Mouse (Mus musculus) intestine, postnatal 0 days (tissue): ENCODE measurements around the gene Dlgap5. TPM values are rescaled to one million over a fixed set of nuclear protein-coding genes. Genes with fewer than 3 reads are reported as not detected.

Experiments
- ATAC-seq: fragments of 200-750 bp; cut with Nextera tagmentation; 2 replicates; pipeline ENCODE4 v1.8.0; 2017; ENCODE audit warnings: mild to moderate bottlenecking, moderate TSS enrichment, moderate library complexity
- H3K27ac ChIP-seq: fragments of 300-500 bp; sonication (generic); 2 replicates; pipeline ENCODE4 v1.5.1; 2014; ENCODE audit warnings: mild to moderate bottlenecking, low read depth, low read length, moderate library complexity
- H3K27me3 ChIP-seq: fragments of 300-500 bp; sonication (generic); replicated peaks from 2 replicates; pipeline ENCODE4 v1.6.1; 2014; ENCODE audit warnings: low read length, mixed read lengths; ENCODE audit not compliant: control insufficient read depth, insufficient read depth
- H3K36me3 ChIP-seq: fragments of 300-500 bp; sonication (generic); 2 replicates; pipeline ENCODE4 v1.6.1; 2014; ENCODE audit warnings: mild to moderate bottlenecking, moderate library complexity; ENCODE audit not compliant: control insufficient read depth, insufficient read depth
- H3K4me1 ChIP-seq: fragments of 300-500 bp; sonication (generic); replicated peaks from 2 replicates; pipeline ENCODE4 v1.6.1; 2014; ENCODE audit warnings: antibody characterized with exemption, low read length, mixed read lengths; ENCODE audit not compliant: control insufficient read depth, insufficient read depth
- H3K4me2 ChIP-seq: fragments of 300-500 bp; sonication (generic); replicated peaks from 2 replicates; pipeline ENCODE4 v1.6.1; 2014; ENCODE audit warnings: low read depth, mild to moderate bottlenecking, moderate library complexity
- H3K4me3 ChIP-seq: fragments of 300-500 bp; sonication (generic); 2 replicates; pipeline ENCODE4 v1.5.1; 2014; ENCODE audit warnings: low read depth, low read length
- H3K9ac ChIP-seq: fragments of 300-500 bp; sonication (generic); 2 replicates; pipeline ENCODE4 v1.6.1; 2014; ENCODE audit warnings: mild to moderate bottlenecking, low read depth, low read length
- H3K9me3 ChIP-seq: fragments of 300-500 bp; sonication (generic); 2 replicates; pipeline ENCODE4 v1.6.1; 2016; ENCODE audit warnings: mixed run types; ENCODE audit not compliant: control insufficient read depth
- CTCF ChIP-seq: sonication (generic); IDR thresholded peaks from 2 replicates; pipeline ENCODE4 v1.5.1; 2016; ENCODE audit warnings: low read depth, mild to moderate bottlenecking, control low read depth, antibody characterized with exemption, moderate library complexity
- WGBS: fragments of 180-500 bp; shearing (Covaris S2); extraction: QIAGEN DNeasy Blood & Tissue Kit; methylation state at CpG from one replicate; pipeline ENCODE4 v1.1.7; 2014; 5-methylcytosine and 5-hydroxymethylcytosine counted together
- polyA plus RNA-seq: library from polyadenylated mRNA; unstranded; fragments of >200 nt; fragmentation: Nextera tagmentation; extraction: Ambion mirVana; gene quantifications from 2 replicates; pipeline ENCODE4 v1.2.1, GENCODE M21; 2015

The Dlgap5 gene
- polyA plus RNA-seq, 1 experiment from 2014 or later = 6.3 TPM

GRCm38 (mm10) chr14:47353240-47353639 lies 65.0 kb downstream of the Dlgap5 start:
- no peak overlapping the region for H3K4me2 ChIP-seq
- H3K27ac ChIP-seq = no peak overlapping the region
- 0 out of 2 replicates have a peak, but pooled peaks cover 5% of the 10 kb centered on the region for H3K4me1 ChIP-seq
- TF ChIP-seq CTCF = no peak
- H3K9me3 ChIP-seq = no peaks in the 10 kb centered on the region
- H3K4me3 ChIP-seq = no peak overlapping the region
- 69% methylated on average over 4 of the region's 4 CpGs for WGBS
- H3K27me3 ChIP-seq = no peaks in the 10 kb centered on the region
- no peak overlapping the region for H3K9ac ChIP-seq
- ATAC-seq = no peak
- H3K36me3 ChIP-seq = no peaks in the 10 kb centered on the region

GRCm38 (mm10) chr14:47352272-47352671 lies 65.9 kb downstream of the Dlgap5 start:
- no peak for TF ChIP-seq CTCF
- H3K27ac ChIP-seq = no peak overlapping the region
- no peaks in the 10 kb centered on the region for H3K36me3 ChIP-seq
- no peaks in the 10 kb centered on the region for H3K9me3 ChIP-seq
- 87% methylated on average over 10 of the region's 10 CpGs for WGBS
- ATAC-seq = no peak
- no peak overlapping the region for H3K9ac ChIP-seq
- H3K4me1 ChIP-seq = 0 out of 2 replicates have a peak, but pooled peaks cover 5% of the 10 kb centered on the region
- no peaks in the 10 kb centered on the region for H3K27me3 ChIP-seq
- H3K4me2 ChIP-seq = no peak overlapping the region
- H3K4me3 ChIP-seq = no peak overlapping the region

GRCm38 (mm10) chr14:47350974-47351373 lies 67.2 kb downstream of the Dlgap5 start:
- no peak overlapping the region for H3K4me3 ChIP-seq
- no peak overlapping the region for H3K9ac ChIP-seq
- TF ChIP-seq CTCF = no peak
- 0 out of 2 replicates have a peak, but pooled peaks cover 5% of the 10 kb centered on the region for H3K4me1 ChIP-seq
- ATAC-seq = no peak
- H3K4me2 ChIP-seq = no peak overlapping the region
- no peaks in the 10 kb centered on the region for H3K27me3 ChIP-seq
- no peak overlapping the region for H3K27ac ChIP-seq
- WGBS = 83% methylated on average over 2 of the region's 2 CpGs
- H3K9me3 ChIP-seq = no peaks in the 10 kb centered on the region
- H3K36me3 ChIP-seq = no peaks in the 10 kb centered on the region

GRCm38 (mm10) chr14:47346715-47347114 lies 71.5 kb downstream of the Dlgap5 start:
- peak overlapping the region; percentile 86 for H3K27ac ChIP-seq
- WGBS = 47% methylated on average over 1 of the region's 1 CpGs
- no peak for TF ChIP-seq CTCF
- no peak overlapping the region for H3K4me3 ChIP-seq
- ATAC-seq = peak; percentile 94
- no peaks in the 10 kb centered on the region for H3K36me3 ChIP-seq
- H3K27me3 ChIP-seq = no peaks in the 10 kb centered on the region
- 0 out of 2 replicates have a peak, but pooled peaks cover 3% of the 10 kb centered on the region for H3K4me1 ChIP-seq
- H3K4me2 ChIP-seq = no peak overlapping the region
- no peaks in the 10 kb centered on the region for H3K9me3 ChIP-seq
- no peak overlapping the region for H3K9ac ChIP-seq

- H3K4me1 ChIP-seq = 0 out of 2 replicates have a peak, but pooled peaks cover 4% of the 10 kb centered on the region
- H3K36me3 ChIP-seq = no peaks in the 10 kb centered on the region
- H3K4me2 ChIP-seq = no peak overlapping the region
- no peak overlapping the region for H3K9ac ChIP-seq
- H3K4me3 ChIP-seq = no peak overlapping the region
- ATAC-seq = no peak
- H3K27ac ChIP-seq = no peak overlapping the region
- whole genome bisulfite sequencing = 58% methylated on average over 4 of the region's 4 CpGs
- no peaks in the 10 kb centered on the region for H3K9me3 ChIP-seq
- no peaks in the 10 kb centered on the region for H3K27me3 ChIP-seq
- TF ChIP-seq CTCF = no peak
These were observed 76.4 kb downstream of the Dlgap5 start for GRCm38 (mm10) chr14:47341811-47342291.

- no peaks in the 10 kb centered on the region for H3K9me3 ChIP-seq
- H3K4me1 ChIP-seq = 0 out of 2 replicates have a peak, but pooled peaks cover 4% of the 10 kb centered on the region
- ATAC-seq = no peak
- H3K4me3 ChIP-seq = no peak overlapping the region
- 85% methylated on average over 10 of the region's 10 CpGs for WGBS
- H3K4me2 ChIP-seq = no peak overlapping the region
- no peaks in the 10 kb centered on the region for H3K27me3 ChIP-seq
- H3K27ac ChIP-seq = no peak overlapping the region
- H3K36me3 ChIP-seq = no peaks in the 10 kb centered on the region
- TF ChIP-seq CTCF = no peak
- H3K9ac ChIP-seq = no peak overlapping the region
These were observed 77.8 kb downstream of the Dlgap5 start for GRCm38 (mm10) chr14:47340231-47340925.

Other genes with a start within 250 kb of the Dlgap5 start
- gene Gch1, start 229.0 kb downstream of the Dlgap5 start, polyA plus RNA-seq = 33.5 and 37.1 TPM in 2 replicates
- 4.5 and 4.6 TPM in 2 replicates for gene Wdhd1, start 141.6 kb downstream of the Dlgap5 start, polyA plus RNA-seq
- gene Socs4, start 141.5 kb downstream of the Dlgap5 start, polyA plus RNA-seq = 4.3 and 5.3 TPM in 2 replicates
- gene Mapk1ip1l, start 120.1 kb downstream of the Dlgap5 start, polyA plus RNA-seq = 30.8 and 31.2 TPM in 2 replicates
- gene Lgals3, start 50.7 kb downstream of the Dlgap5 start, polyA plus RNA-seq = 207 and 273 TPM in 2 replicates
- 19.7 and 22.0 TPM in 2 replicates for gene Fbxo34, start 32.0 kb upstream of the Dlgap5 start, polyA plus RNA-seq
- gene Atg14, start 152.2 kb upstream of the Dlgap5 start, polyA plus RNA-seq = 6.4 and 7.8 TPM in 2 replicates
- 33.7 and 35.5 TPM in 2 replicates for gene Ktn1, start 230.0 kb upstream of the Dlgap5 start, polyA plus RNA-seq